Mouse (Mus musculus): ENCODE measurements around the gene U2af2.
A peak's percentile ranks its signal among the peaks of the same experiment; 100 is the strongest.

The U2af2 gene

DNA sequence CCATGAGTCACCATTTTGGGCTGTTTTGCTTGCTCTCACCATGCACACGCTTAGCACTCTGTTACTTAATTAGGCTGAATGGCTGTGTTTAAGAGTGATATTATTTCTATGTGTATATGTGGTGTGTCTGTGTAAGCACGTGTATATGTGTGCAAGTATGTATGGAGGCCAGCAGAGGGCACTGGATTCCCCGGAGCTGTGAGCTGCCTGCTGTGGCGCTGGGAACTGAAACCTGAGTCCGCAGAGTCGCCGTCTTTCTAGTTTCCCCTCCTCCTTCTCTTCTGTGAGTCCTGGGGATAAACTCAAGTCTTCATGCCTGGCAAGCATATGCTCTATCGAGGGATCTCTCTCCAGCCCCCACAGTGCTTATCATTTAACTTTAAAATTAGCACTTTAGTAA is 47.4 kb downstream of the U2af2 start:
- DNase-seq (ENCODE audit: low spot score in 2 of 2), result no peak

DNA sequence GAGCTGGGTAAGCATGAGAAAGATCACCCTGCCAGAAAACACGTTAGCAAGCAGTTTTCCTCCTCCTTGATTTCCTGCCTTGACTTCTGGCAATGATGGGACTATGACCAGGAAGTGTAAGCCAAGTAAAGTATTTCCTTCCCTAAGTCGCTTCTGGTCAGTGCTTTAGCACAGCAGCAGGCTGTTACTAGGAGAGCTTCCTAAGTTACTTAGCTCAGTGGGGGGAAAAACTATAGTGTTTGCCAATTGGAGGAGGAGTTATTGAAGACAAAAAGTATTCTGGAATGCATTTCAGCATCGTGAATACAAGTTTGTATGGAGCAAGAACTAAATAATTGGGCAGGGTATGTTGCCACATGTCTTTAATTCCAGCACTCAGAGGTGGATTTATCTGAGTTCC is 50.8 kb downstream of the U2af2 start:
- no peak for DNase-seq (ENCODE audit: low spot score in 2 of 2)

DNA sequence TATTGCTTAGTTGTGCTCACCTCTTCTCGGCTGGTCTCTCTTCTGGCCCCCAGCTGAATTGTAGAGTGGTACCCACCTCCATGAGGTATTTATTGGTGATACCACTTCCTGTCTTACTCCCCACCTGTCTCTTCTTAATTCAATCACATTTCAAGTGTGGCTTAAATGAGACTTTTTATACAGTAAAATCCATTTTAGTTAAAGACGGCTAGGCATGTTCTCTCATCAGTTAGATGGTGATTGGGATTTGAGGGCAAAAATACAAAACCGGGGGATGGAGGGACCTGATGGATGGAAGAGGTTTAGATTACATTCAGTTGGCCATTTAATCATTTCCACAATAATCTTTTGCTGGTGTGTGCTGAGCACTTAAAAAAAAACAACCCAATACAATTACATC is 54.9 kb downstream of the U2af2 start, which contains the start of gene Rfpl4:
Gene Rfpl4 (minus strand): TSS at position 101 of the 400 bp plus-strand sequence.
- DNase-seq (ENCODE audit: low spot score in 2 of 2), result no peak

DNA sequence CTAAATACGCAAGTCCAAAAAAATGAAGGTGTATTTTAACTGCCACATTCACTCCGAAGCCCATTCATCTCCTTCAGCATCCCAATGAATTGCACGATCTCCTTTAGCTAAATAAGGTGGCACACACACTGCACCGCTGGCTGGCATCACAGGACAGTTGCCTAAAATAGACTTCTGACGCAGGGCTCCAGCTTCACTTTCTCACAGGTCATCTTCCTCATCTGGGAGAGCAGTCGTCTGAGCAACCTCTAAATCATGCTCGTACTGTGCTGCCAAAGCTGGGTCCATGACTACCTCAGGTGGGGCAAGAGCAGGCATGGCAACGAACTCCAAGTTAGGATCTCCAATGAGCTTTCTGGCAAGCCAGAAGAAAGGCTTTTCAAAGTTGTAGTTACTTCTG is 63.1 kb downstream of the U2af2 start:
- no peak for DNase-seq (ENCODE audit: low spot score in 2 of 2)

DNA sequence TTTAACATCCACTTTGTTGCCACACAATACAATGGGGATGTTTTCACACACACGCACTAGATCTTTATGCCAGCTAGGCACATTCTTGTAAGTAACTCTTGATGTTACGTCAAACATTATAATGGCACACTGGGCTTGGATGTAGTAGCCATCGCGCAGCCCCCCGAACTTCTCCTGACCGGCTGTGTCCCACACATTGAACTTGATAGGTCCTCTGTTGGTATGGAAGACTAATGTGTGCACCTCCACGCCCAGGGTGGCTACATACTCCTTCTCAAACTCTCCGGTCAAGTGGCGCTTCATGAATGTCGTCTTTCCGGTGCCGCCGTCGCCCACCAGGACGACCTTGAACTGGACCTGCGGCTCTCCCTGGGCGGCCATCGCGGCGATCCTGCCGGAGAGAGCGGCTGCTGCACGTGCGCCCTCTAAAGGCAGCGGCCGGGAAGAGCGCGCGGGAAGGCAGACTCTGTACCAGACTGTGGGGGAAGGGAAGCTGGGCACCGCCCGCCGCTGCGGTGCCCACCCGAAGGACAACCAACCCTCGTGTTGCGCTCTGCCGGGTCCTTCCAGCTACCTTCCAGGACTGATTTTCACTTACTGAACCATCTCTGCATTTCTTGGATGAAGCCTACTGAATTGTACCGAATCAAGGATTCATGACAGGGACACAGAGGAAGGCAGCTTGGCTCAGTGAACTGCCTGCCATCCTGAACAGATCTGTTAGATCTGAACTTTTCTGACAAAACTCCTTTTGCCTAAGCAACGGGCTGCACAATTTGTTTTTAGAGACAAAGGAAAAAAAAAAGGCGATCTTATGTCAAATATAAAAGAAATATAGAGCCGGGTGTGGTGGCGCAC is 63.8 kb downstream of the U2af2 start, which contains the start of gene Rasl2-9:
Gene Rasl2-9 (minus strand): TSS at position 402 of the 858 bp plus-strand sequence.
- DNase-seq (ENCODE audit: low spot score in 2 of 2), result peak; percentile 55 to 66
